Mouse (Mus musculus) cerebellum, postnatal 14 days (tissue): ENCODE results near the gene Rcvrn.

Experiments used
- DNase-seq, 2 experiments: peaks; one replicate each; pipeline ENCODE4 v3.0.0; 2021; ENCODE audit warnings: mixed read lengths in 2 of 2

The Rcvrn gene

DNA sequence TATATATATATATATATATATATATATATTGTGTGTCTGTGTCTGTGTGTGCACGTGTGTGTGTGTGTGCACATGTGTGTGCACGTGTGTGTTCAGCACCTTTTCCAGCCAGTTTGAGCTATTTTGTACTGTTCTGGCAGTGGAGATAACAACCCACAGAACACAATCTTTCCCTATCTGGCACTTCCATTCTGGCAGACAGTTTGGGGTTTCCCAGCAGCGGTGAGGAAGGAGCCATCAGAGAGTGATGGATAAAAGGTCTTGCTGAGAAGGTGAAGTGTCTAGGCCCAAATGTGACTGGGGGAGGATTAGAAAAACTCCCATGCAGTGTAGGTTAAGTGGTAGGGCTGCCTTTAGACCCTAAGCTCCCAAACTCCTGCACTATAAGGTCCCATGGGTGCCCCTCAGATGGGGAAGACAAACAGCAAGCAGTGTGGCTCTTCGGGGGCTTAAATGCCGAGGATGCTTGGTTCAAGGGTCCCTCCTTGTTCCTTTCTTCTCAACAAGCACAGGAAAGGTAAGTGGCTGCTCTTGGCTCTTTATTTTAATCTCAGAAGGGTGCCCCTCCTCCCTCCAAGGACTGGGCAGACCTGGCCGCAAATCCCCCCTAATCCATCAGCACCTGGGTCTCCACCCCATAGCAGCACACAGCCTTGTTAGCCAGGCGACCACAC lies at the start of gene Rcvrn:
Gene Rcvrn (plus strand): TSS at position 624 of the 674 bp plus-strand sequence.
- no peak for DNase-seq

GRCm38 (mm10) chr11:67647745-67648144 lies 47.4 kb upstream of the Rcvrn start:
- peak; percentile 96 for DNase-seq

- peak; percentile 74 to 81 for DNase-seq
Observed at GRCm38 (mm10) chr11:67648651-67649407, 46.3 kb upstream of the Rcvrn start.

DNA sequence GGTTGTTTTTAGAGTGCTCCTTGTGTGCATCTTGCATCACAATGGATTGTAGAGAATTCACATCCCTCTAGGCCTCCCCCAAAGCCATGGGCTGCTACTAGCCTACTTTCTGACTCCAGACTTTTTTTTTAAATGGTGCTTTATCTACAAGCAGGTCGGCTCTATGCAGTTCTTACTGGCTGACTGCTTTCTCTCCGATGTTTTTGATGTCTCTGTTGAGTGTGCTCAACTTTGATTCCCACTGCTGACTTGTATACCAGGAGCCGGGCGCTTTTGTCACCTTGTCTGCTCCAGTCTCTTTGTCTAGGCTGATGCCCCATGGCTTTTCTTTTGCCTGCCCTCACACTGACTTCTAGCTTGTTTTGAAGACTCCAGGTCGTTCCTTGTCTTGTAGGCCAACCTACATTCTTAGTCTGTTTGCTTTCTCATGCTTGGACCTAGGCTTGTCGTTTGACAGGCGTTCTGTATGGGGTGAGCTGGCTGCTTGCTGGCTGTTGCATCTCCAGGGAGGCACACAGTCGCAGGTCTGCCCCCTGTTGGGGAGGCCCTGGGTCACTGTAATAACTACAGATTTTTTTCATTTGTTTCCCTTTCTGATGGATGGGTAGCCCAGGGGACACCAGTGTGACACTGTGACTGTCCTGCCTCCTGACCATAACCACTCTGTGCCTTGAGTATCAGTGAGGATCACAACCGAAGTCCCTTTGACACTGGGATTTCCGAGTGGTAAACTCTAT lies 45.0 kb upstream of the Rcvrn start:
- peak in 1 of 2 experiments; percentile 24 for DNase-seq

GRCm38 (mm10) chr11:67651731-67652130 lies 43.4 kb upstream of the Rcvrn start:
- peak; percentile 56 to 60 for DNase-seq

GRCm38 (mm10) chr11:67652194-67652892 lies 42.8 kb upstream of the Rcvrn start:
- peak; percentile 92 for DNase-seq

- peak; percentile 70 to 72 for DNase-seq
Observed at GRCm38 (mm10) chr11:67652893-67653255, 42.3 kb upstream of the Rcvrn start.

- peak in 1 of 2 experiments; percentile 43 for DNase-seq
Observed at GRCm38 (mm10) chr11:67653521-67654090, 41.5 kb upstream of the Rcvrn start.

DNA sequence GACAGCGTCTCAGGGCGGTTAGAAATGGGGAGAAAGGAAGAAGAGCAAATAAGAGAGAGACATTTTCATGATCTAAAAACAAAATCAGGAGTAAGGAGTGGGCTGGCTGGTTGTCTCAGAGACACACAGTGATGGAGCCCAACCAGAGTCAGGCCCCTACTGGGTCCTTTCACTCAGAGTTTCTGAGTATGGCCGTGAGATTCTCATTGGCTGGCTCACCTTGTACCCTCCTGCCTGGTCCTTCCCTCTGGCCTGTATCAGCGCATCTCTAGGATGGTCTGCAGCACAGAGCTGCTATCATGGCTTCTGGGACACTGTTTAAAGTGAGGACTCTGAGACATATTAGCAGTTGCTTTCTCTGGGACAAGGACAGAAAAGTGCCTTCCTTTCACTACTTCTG lies 40.6 kb upstream of the Rcvrn start:
- DNase-seq: peak in 1 of 2 experiments; percentile 50

DNA sequence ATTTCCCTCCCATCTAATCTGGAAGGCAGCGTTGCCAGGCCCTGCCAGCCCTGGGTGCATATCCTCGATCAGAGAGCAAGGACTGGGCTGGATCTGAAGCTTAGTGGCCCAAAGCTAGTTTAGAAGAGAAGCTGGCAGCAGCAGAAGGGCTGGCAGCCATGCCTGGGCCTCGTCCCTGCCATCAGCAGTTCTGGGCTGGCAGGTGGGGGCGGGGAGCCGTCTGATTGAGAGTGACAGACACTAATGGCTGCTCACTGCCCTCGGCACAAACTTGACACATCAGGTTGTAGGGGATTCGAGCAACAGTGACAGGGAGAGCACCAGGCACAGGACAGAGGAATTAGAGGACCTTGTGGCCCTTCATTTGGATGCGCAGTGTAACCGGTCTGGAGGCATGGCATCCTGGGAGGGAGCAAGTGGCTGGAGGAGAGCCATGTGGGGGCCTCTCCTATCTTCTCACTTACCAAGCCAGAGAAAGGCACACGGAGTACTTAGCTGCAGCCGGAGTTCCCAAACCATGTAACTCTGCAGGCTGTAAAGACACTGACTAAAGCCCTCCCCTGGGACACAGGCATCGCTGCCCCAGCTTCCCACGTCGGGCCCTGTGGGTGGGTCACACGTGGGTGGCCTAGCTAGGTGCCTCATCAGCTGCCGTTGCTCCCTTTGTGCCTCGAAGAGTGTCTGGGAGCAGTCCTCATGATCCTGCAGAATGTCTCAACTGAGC lies 39.7 kb upstream of the Rcvrn start:
- peak; percentile 90 to 91 for DNase-seq

DNA sequence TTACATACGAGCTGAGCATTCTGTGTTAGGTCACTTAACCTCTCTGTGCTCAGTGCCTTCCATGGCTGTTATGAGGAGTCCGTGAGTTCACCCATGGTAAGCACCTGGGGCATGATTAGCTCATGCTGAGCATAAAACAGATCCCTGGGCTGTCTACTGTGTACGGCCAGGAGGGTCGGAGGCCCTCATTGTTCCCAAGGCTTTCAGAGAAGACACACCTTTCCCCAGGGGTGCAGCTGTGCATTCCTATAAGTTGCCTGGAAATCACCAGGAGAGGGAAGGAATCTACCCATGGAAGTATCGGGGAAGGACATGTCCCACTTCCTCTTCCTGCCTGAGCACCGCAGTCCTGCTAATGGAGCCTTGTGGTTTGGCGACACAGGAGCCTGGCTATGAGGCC lies 38.8 kb upstream of the Rcvrn start:
- DNase-seq: no peak

DNA sequence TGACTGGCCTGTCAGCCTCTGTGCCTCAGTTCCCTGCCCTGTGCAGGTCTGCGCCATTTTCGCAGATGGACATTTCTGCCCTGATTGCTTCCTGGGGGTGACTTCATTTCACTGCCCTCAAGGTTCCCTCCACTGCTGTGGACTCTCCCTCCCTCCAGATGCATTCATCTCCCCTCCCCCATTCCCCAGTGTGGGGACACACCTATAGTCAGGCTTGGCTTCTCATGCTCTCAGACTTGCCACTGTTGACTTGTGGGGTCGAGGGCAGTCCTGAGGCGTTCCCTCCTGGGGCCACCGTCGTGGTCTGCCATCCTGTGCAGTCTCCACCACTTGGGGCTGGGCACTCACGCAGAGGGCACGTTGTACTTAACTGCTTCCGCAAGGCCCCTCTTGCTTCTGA lies 38.3 kb upstream of the Rcvrn start:
- DNase-seq: no peak

- DNase-seq: peak; percentile 82 to 83
Observed at GRCm38 (mm10) chr11:67657685-67658382, 37.3 kb upstream of the Rcvrn start.

DNA sequence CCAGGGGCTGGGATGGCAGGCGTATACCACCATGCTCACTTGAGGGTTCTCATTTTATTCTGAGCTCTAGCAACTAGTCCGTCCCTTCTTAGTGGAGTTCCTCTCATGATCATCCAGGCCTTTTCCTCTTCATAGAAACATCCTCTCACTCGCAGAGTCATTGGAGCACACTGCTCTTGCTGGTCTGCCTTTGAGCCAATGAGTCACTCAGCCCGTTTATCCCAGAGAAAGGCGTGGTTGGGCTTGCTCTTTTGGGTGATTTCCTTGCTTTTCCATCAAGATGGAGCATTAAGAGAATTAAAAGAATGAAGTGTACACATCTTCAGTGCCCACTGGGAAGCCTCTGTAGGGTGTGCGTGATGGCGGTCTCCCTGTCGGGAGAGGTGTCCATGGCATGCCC lies 33.7 kb upstream of the Rcvrn start:
- no peak for DNase-seq

GRCm38 (mm10) chr11:67663437-67663836 lies 31.7 kb upstream of the Rcvrn start:
- DNase-seq: no peak

DNA sequence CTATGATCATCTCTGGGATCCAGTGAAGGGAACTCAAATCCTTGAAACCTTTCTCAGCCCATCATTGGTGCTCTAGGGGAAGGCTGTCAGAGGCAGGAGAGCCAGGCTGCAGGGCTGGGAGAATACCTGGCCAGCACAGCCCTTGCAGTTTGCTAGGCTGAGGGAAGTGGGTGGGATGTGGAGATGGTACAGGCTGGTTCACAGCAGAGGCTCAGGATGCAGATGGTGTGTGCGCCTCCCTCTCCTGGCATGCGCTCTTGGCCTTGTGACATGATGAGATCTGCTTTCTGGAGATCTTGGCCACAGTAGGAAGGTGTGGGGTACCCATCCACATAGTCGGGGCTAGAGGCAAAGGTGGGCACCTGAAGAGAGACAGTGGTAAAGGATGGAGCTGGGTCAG lies 30.9 kb upstream of the Rcvrn start:
- peak; percentile 85 to 86 for DNase-seq

DNA sequence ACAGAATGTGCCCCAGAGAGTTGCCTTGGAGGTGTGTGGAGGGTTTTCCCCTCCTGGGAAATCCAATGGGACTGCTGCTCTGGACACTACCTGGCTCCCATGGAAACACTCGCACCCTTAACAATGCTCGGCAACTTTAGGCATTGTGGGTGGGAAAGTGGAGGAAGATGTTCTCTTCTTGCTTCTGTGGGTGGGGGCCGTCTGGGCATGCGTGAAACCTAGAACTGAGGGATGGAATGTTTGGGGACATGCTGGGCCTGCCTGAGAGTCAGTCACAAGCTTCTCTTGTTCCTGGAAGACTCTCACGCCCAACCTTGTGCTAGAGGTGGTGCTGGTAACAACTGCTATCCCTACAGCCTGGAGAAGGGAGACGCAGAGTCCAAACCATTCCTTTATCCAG lies 30.2 kb upstream of the Rcvrn start:
- no peak for DNase-seq

DNA sequence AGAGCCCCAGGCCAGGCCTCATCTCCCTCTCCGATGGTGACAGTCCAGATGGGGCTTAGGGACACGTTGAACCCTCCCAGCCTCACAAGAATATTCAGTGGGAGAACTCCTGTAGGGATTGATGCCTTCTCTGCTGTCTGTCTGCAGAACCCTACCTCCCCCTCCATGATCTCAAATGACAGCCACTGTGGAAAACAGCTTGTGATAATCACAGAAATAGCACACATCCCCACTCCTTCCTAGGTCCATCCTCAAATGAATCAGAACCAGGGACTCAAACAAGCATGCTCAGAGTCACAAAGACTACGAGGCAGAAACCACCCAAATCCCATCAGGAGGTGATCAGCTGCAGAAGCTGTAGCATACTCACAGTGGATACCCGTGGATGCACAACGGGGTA lies 29.0 kb upstream of the Rcvrn start:
- no peak for DNase-seq

- peak; percentile 97 to 99 for DNase-seq
Observed at GRCm38 (mm10) chr11:67667531-67668332, 27.4 kb upstream of the Rcvrn start.

GRCm38 (mm10) chr11:67668460-67669007 lies 26.6 kb upstream of the Rcvrn start:
- peak; percentile 57 to 70 for DNase-seq
